Mouse (Mus musculus) olfactory bulb, adult 2 months (tissue): ENCODE data around the gene Gm14744.
"Not testable (repeated sequence)": the region's sequence is repeated elsewhere in the genome, so short reads cannot be mapped to it uniquely, and the experiment has no call there.

ENCODE experiments used
- CTCF ChIP-seq: fragments of 200-500 bp; IDR thresholded peaks from 2 replicates; pipeline ENCODE4 v1.5.1; 2012; ENCODE audit warnings: low read depth, mild to moderate bottlenecking, low read length, moderate library complexity; ENCODE audit not compliant: insufficient read depth
- POLR2A ChIP-seq: fragments of 200-500 bp; IDR thresholded peaks from 2 replicates; pipeline ENCODE4 v1.6.1; 2012; ENCODE audit warnings: mild to moderate bottlenecking, low read depth, low read length, moderate library complexity; ENCODE audit not compliant: insufficient read depth

- not testable (repeated sequence) for TF ChIP-seq CTCF, POLR2A
Observed at GRCm38 (mm10) chrX:77880033-77880432, 15.5 kb downstream of the Gm14744 start.
